Mouse (Mus musculus) cortical plate, adult 2 months (tissue): ENCODE data around the gene Zfp583. TPM values are rescaled to one million over a fixed set of nuclear protein-coding genes. Genes with fewer than 3 reads are reported as not detected.

Source experiments
- H3K27ac ChIP-seq: fragments of 200-500 bp; 2 replicates; pipeline ENCODE4 v1.5.1; 2012; ENCODE audit warnings: low read length, control low read depth, inconsistent platforms; ENCODE audit not compliant: insufficient read depth
- H3K4me1 ChIP-seq: fragments of 200-500 bp; 2 replicates; pipeline ENCODE4 v1.6.1; 2011; ENCODE audit warnings: low read length; ENCODE audit not compliant: control insufficient read depth, insufficient read depth
- H3K4me3 ChIP-seq: fragments of 200-500 bp; 2 replicates; pipeline ENCODE4 v1.5.1; 2011; ENCODE audit warnings: mild to moderate bottlenecking, low read length, control low read depth; ENCODE audit not compliant: insufficient read depth
- CTCF ChIP-seq: fragments of 200-500 bp; IDR thresholded peaks from 2 replicates; pipeline ENCODE4 v1.5.1; 2011; ENCODE audit warnings: mild to moderate bottlenecking, control low read depth, low read length; ENCODE audit not compliant: insufficient read depth; ENCODE audit errors: extremely low read depth
- POLR2A ChIP-seq: fragments of 200-500 bp; IDR thresholded peaks from 2 replicates; pipeline ENCODE4 v1.6.1; 2011; ENCODE audit warnings: mild to moderate bottlenecking, low read length, control low read depth; ENCODE audit not compliant: insufficient read depth; ENCODE audit errors: extremely low read depth
- polyA plus RNA-seq: library from polyadenylated mRNA; depleted of rRNA; stranded (reverse); fragments of >200 nt; gene quantifications from 2 replicates; pipeline ENCODE4 v1.2.3, GENCODE M21; 2012; rRNA removed

The Zfp583 gene
- polyA plus RNA-seq, 1 experiment: 8.0 TPM

- Histone ChIP-seq H3K27ac (no peak overlapping the region), H3K4me1 (no peaks in the 10 kb centered on the region; the same call in 1 of the 2 replicates), H3K4me3 (peak overlapping the region; percentile 61)
- no peak for TF ChIP-seq POLR2A
- TF ChIP-seq CTCF: no peak
Measured at GRCm38 (mm10) chr7:6286921-6287531, 44.1 kb downstream of the Zfp583 start.

- Histone ChIP-seq H3K4me1 (no peaks in the 10 kb centered on the region; the same call in 1 of the 2 replicates), H3K4me3 (peak within 1 kb of the TSS; percentile 61), H3K27ac (peak within 1 kb of the TSS; percentile 20)
- TF ChIP-seq POLR2A (peak; percentile 94), CTCF (no peak)
Measured at GRCm38 (mm10) chr7:6285842-6286705, 45.0 kb downstream of the Zfp583 start, which contains the start of gene Zfp667. Gene Zfp667, plus strand, starts transcription at chr7:6286579.

- Histone ChIP-seq H3K4me3 (no peak overlapping the region; the same call in 1 of the 2 replicates), H3K4me1 (no peaks in the 10 kb centered on the region; the same call in 1 of the 2 replicates), H3K27ac (no peak overlapping the region)
- TF ChIP-seq POLR2A: no peak
- TF ChIP-seq CTCF: no peak
Measured at GRCm38 (mm10) chr7:6285366-6285765, 45.7 kb downstream of the Zfp583 start.

- TF ChIP-seq CTCF (no peak), POLR2A (no peak)
- Histone ChIP-seq H3K4me3 (no peak overlapping the region), H3K4me1 (no peaks in the 10 kb centered on the region; the same call in 1 of the 2 replicates), H3K27ac (no peak overlapping the region)
Measured at GRCm38 (mm10) chr7:6284442-6285012, 46.6 kb downstream of the Zfp583 start.

GRCm38 (mm10) chr7:6283451-6284075, 47.5 kb downstream of the Zfp583 start:
- Histone ChIP-seq H3K4me1 (no peaks in the 10 kb centered on the region; the same call in 1 of the 2 replicates), H3K27ac (peak overlapping the region; percentile 95), H3K4me3 (peak overlapping the region; percentile 77)
- TF ChIP-seq CTCF (peak; percentile 33; the same call in 1 of the 2 replicates), POLR2A (peak; percentile 56; the same call in 1 of the 2 replicates)

- TF ChIP-seq CTCF (peak; percentile 57; the same call in 1 of the 2 replicates), POLR2A (no peak)
- no peak overlapping the region for H3K27ac ChIP-seq
- H3K4me1 ChIP-seq: no peaks in the 10 kb centered on the region
- peak overlapping the region; percentile 77 for H3K4me3 ChIP-seq
Measured at GRCm38 (mm10) chr7:6282749-6283148, 48.3 kb downstream of the Zfp583 start.

- Histone ChIP-seq H3K27ac (no peak overlapping the region), H3K4me1 (no peaks in the 10 kb centered on the region), H3K4me3 (no peak overlapping the region)
- no peak for TF ChIP-seq CTCF
- TF ChIP-seq POLR2A: no peak
Measured at GRCm38 (mm10) chr7:6277906-6278305, 53.2 kb downstream of the Zfp583 start.

GRCm38 (mm10) chr7:6265695-6266094, 65.4 kb downstream of the Zfp583 start:
- no peaks in the 10 kb centered on the region for H3K4me1 ChIP-seq
- H3K27ac ChIP-seq: no peak overlapping the region
- TF ChIP-seq POLR2A: no peak
- 0 out of 2 replicates have a peak, but pooled peaks have one; percentile 6 for TF ChIP-seq CTCF
- H3K4me3 ChIP-seq: no peak overlapping the region

Other genes starting within 250 kb of the Zfp583 start
- gene Zfp787, start 175.3 kb downstream of the Zfp583 start, polyA plus RNA-seq: 37.4 and 37.9 TPM in 2 replicates
- gene Zfp444, start 159.1 kb downstream of the Zfp583 start, polyA plus RNA-seq: 53.5 and 56.1 TPM in 2 replicates
- not detected in 2 replicates for gene Galp, start 134.2 kb downstream of the Zfp583 start, polyA plus RNA-seq
- gene Zscan5b, start 109.0 kb downstream of the Zfp583 start, polyA plus RNA-seq: not detected in 2 replicates
- not detected in 2 replicates for gene Epp13, start 78.6 kb downstream of the Zfp583 start, polyA plus RNA-seq
- gene Zfp667, start 44.7 kb downstream of the Zfp583 start, polyA plus RNA-seq: 7.1 and 7.7 TPM in 2 replicates
- 3.4 and 4.2 TPM in 2 replicates for gene Gm3854, start 12.5 kb upstream of the Zfp583 start, polyA plus RNA-seq
- gene Zfp78, start 32.0 kb upstream of the Zfp583 start, polyA plus RNA-seq: 2.6 and 3.1 TPM in 2 replicates
- 8.1 and 8.6 TPM in 2 replicates for gene Zfp28, start 52.0 kb upstream of the Zfp583 start, polyA plus RNA-seq
- gene Smim17, start 67.4 kb upstream of the Zfp583 start, polyA plus RNA-seq: 7.5 and 7.6 TPM in 2 replicates
- 0.09 and 0.33 TPM in 2 replicates for gene Gm20715, start 79.0 kb upstream of the Zfp583 start, polyA plus RNA-seq
- 1.8 and 2.4 TPM in 2 replicates for gene Olfr1344, start 107.4 kb upstream of the Zfp583 start, polyA plus RNA-seq
- not detected in 2 replicates for gene Olfr1336, start 124.9 kb upstream of the Zfp583 start, polyA plus RNA-seq
- not detected in 2 replicates for gene Olfr1346, start 135.8 kb upstream of the Zfp583 start, polyA plus RNA-seq
- not detected in 2 replicates for gene Olfr5, start 155.7 kb upstream of the Zfp583 start, polyA plus RNA-seq
- gene Olfr1347, start 168.5 kb upstream of the Zfp583 start, polyA plus RNA-seq: not detected in 2 replicates
- not detected in 2 replicates for gene Olfr1348, start 177.5 kb upstream of the Zfp583 start, polyA plus RNA-seq
- 0.04 TPM in 1 of 2 replicates, not detected in the other for gene Olfr1349, start 191.7 kb upstream of the Zfp583 start, polyA plus RNA-seq
- not detected in 2 replicates for gene Olfr1350, start 233.6 kb upstream of the Zfp583 start, polyA plus RNA-seq